Mouse (Mus musculus): ENCODE measurements around the gene Il20.

Gene Il20

DNA sequence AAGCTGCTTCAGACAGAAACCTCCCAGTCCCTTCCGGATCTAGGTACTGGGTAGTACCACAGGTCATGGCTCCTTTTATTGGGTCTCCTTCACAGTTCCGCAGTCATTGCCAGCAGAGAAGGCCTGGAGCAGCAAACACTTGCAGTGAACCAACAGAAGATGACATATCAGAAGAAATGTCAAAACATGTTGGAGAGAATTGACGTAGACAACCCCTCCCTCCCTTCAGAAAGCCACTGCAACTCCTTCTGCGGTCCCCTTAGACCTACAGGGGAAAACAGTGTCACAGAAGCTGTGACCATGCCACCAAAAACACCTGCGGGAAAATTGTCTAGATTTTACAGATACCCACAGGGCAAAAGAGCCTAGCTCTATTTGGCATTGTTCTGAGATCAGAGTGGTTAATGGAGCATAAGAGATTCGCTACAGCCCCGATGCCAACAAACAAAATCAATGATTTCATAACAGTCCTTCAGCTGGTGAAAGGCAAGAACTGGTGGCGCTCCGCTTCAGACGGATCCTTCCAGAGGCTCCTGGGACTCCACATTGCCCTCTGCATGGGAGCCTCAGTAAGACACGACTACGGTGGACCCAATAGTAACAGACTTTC is at the start of gene Il20:
Gene Il20, minus strand, starts transcription at position 51 of the 610 bp plus-strand sequence.
- DNase-seq (ENCODE audit: low read depth), result no peak

DNA sequence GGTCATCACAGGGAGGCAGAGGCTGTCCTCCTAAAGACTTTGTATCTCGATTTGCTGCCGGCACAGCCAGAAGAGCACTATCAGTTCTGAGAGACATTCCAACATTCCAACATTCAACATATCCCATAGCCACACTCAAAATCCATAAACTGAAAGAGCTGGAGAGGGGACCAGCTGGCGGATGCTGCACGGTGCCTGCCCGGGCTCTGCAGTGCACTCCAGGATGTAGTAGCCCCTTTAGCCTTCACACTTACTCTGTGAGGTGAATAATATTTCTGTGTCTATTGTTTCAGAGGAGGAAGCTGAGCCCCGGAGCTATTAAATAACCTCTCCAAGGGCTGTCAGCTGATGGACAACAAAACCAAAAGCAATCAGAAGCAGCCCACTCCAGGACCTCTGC is 35.7 kb upstream of the Il20 start:
- no peak for DNase-seq (ENCODE audit: low read depth)

DNA sequence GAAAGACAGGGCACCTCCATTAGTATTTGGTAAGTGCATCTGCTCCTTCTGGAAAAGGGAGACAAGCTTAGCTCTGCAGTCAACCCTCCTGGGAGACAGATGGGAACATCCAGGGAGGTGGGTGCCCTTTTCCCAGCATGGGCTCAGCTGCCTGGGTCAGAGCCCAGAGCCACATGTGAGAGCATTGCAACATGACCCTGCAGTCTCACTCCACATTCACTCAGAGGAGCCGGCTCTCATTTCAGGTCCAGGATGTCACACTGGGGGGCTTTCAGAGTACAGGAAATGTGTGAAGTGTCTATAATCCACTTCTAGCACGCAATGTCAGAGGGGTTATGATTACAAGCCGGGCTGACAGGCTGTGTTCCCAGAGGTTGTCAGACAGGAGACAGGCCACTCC is 30.6 kb upstream of the Il20 start:
- DNase-seq (ENCODE audit: low read depth), result no peak

DNA sequence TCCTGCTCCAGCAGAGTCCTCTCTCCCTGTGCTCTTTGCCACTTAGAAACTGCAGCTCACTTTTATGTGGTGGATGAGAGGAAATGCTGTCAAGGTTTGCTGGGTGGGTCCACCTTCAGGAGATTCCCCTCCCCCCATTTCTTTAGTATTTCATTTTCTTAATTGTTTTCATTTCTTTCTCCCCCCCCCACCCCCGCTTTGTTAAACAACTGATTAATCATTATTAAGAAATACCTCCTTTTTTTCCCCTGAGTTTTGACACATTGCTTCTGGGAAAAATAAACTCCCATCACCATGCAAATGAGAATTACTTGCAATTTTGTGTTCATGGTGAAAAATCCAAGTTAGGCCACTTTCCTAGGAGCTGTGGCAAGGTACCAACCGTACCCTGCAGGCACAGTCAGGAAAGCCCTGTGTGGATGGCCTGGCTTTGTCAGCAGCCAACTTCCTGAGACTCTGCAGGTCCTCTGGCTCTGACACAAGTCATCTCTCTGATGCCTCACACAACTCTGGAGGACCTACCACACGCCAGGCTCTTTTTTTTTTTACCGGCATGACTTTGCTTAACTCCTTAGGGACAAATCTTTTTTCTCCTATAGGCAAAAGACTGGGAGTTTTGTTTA is 28.9 kb upstream of the Il20 start, which contains the start of gene Il19:
Gene Il19, minus strand, starts transcription at position 51 of the 623 bp plus-strand sequence.
- no peak for DNase-seq (ENCODE audit: low read depth)

DNA sequence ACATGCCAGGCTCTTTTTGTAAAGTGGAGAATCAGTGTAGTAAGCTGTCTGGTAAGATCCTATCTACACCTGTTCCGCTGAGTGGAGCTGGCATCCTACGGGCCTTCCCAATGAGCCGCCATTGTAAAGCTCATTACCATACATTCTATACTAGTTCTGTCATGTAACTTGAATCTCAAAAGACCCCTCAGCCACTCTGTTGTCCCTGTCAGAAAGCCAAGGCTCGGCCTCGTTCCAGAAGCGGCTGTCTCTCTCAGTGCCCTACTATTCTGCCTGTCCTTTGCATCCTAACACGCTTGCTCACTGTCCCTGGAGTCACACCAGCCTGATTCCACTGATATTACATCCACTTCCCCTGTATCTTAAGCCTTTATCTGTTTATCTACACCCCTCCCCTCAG is 26.9 kb upstream of the Il20 start:
- DNase-seq (ENCODE audit: low read depth), result no peak

DNA sequence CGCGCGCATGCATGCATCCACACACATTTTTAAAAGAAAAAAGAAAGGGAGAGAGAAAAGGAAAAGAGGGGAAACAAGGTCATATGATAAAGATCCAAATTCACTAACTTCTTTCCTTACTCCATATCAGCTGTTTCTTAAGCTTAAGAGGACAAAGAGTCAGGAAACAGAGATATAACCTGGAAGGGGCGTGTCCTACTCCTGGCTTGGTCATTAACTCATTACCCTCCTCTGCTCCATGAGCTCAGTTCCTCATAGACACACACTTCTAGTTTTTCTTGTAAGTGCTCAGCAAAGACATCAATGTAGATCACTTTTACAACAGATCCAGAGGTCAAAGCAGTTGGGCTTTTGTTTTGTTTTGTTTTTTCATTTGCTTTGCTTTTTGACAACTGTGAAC is 25.9 kb upstream of the Il20 start:
- no peak for DNase-seq (ENCODE audit: low read depth)

DNA sequence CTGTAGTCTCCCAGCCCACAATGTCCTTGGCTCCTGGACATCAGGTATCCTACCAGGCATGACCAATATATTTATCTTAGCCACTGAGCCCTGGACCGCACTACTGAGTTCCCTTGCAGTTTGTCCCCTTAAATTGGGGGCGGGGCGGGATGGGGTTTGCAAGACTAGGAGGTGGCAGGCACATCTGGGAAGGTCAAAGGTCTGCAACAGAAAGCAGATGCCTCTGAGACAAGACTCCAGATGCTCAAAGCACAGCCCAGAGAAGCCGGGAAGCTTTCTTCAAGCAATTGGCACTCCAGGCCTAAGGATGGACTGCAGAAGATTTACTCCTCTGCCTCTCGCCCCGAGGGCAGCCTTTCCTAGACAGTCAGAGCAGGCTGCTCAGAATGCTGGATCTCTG is 25.1 kb upstream of the Il20 start:
- DNase-seq (ENCODE audit: low read depth), result no peak

DNA sequence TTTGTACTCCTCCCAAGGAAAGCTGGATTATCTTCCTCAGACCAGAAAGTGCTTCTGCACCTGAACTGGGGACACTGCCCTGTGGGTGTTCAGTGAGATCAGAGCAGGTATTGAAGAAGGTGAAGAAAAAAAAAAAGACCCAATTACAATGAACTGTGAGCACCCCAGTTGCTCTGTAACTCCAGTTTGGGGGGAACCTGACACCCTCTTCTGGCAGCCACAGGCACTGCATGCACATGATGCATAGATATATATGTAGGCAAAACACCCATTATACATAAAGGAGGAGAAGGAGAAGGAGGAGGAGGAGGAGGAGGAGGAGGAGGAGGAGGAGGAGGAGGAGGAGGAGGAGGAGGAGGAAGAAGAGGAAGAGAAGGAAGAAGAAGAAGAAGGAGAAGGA is 15.2 kb upstream of the Il20 start:
- peak; percentile 21 for DNase-seq (ENCODE audit: low read depth)

DNA sequence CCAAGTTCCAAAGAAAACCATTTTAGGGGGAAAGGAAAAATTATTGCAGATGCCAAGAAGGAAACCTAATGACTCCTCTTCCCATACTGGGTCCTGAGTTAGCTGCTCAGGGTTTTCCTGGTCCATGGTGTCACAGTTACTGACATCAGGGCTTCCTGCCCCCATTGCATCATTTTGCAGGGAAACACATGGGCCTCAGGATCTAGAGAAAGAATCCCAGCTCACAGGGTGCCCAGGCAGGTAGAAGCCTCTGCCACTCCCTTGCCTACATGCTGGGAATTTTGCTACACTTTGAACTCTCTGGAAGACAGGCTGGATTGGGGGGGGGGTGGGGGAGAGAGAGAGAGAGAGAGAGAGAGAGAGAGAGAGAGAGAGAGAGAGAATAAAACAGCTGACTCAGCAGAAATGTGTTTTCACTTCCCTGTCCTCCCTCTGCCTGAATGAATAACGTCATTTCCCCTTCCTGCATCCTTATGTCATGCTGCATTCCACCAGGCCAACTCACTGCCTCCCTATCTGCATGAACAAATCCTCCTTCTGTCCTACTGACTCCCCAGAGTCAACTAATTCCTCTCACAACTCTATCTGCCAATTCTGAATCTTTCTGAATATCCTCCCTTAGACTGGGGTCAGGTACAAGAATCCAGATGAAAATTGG is 7.2 kb upstream of the Il20 start:
- peak; percentile 9 for DNase-seq (ENCODE audit: low read depth)

DNA sequence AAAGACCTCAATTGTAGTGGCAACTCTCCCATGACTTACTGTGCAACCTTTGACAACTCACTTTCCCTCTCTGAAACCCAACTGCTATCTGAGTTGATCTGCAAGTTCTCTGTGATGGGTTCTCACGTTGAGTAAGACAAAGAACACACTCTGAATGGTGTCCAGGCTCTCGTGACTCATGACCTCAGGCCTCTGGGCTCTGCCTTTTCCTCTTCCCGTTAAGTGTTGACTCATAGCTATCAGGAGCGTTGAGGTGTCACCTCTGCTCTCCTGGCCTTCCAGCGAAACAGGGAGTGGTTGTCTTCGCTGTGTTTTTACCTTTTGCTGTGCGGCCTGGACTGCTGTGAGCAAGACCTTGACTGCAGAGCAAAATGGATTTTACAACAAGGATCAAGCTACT is 8.7 kb downstream of the Il20 start:
- DNase-seq (ENCODE audit: low read depth), result peak; percentile 69

DNA sequence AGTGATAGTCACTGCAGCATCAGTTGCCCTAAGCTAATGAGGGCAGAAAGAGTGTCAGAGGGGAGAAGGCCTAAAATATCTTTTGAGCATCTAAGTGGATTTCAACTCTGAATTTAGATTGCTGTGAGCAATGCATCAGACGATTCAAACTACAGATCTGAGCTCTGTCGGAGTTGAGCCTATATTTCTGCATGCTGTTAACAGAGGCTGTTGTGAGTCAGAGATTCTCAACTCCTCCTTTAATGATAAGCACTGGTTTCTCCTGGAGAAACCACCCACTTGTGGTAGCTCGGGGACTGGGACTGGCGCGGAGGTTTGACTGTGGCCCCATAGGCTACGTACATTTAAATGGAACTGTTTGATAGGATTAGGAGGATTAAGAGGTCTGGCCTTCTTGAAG is 16.8 kb downstream of the Il20 start:
- no peak for DNase-seq (ENCODE audit: low read depth)

DNA sequence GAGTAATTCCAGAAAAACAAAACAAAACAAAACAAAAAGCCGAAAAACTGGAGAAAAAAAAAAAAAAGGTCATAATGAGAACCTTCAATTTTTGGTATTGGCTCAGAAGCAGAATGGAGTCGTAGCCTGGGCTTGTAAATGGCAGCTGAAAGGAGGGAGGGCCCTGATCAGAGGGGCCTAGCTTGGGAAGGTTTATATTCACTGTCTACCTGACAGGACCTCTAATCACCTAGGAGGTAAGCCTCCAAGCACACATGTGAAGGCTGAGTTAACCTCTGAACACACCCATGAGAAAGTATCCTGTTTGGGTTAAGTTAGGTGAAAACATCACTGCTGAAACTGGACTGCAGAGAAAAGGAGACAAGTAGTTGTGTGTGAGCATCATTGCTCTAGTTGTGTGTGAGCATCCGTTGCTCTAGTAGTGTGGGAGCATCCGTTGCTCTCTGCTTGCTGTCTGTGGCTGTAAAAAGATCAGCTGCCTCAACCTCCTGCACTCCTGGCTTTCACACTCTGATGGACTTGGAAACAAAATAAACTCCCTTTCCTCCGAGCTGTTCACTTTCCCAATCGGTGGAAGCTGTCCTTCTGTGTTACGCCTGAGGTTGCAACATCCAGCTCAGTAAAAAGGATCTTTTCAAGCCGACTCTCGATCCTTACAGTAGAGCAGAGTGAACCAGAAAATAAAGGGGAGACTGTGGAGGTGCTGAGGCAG is 17.8 kb downstream of the Il20 start:
- no peak for DNase-seq (ENCODE audit: low read depth)

DNA sequence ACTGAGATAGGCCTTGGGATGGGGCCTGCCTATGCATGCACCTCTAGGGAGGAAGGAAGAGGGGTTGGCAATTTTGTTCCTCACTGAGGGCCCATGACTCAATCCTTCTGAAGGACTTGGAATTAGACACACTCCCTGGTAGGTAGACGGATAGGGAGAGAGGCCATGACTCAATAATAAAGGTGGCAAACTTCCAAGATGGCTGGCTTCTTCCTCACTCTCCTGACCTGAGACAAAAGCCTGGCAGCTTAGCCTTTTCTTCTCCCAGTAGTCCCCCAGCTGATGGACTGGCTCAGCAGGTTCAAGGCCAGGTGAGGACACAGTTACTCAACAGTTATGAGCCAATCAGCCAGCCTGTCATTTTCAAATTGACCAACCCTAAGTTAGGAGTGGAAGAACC is 18.8 kb downstream of the Il20 start:
- DNase-seq (ENCODE audit: low read depth), result no peak

DNA sequence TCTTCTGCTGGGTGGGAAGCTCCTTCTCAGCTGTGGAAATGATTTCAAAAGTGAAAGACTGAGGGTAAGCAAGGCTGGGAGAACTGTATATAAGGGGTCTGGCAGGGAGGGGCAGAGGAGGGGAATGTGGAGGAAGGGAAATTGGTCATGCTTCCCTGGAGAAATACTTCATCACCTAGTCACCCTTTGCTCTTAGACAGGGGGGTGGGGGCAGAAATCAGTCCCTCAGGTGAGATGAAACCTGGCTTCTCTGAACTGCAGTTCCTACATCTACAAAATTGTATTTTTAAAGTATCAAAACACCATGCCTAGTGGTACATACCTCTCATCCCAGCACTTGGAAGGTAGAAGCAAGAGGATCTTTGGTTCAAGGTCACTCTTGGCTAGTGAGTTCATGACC is 23.9 kb downstream of the Il20 start, which contains the start of gene Il24:
Gene Il24, minus strand, starts transcription at position 101 of the 400 bp plus-strand sequence.
- no peak for DNase-seq (ENCODE audit: low read depth)

DNA sequence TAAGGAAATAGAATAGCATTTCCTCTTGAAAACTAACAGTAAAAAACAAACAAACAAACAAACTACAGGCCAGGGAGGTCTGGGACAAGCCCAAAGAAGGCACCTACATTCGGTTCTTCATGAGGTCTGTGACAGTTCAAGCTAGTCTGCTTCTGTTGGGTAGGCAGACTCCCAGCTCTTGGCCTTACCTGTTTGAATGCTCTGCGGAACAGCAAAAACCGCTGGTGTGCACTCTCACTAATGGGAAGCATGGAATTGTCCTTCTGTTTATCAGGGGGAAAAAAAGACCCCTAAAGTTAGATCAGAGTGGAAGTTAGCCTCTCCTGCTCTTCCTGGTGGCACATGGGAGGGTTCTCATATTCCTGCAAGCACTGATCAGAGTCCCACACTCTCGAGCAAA is 28.1 kb downstream of the Il20 start:
- DNase-seq (ENCODE audit: low read depth), result no peak

DNA sequence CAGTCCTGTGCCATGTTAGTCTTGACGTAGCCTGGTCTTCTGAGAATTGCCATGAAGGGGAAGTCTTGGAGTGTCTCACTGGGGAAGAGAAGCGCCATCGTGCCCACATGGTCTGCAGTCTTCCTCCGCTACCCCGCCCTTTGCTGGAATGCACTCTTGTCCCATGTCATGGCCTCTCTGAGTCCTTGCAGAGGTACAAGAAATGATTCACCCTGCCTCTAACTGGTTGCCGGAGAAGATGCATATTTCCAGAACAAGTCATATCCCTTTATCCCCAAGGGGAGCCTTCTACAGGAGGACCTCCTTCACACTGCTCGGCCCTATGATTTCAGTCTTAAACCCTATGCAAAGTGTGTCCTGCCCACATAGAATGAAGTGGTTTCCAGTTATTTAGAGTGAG is 31.3 kb downstream of the Il20 start:
- DNase-seq (ENCODE audit: low read depth), result no peak

DNA sequence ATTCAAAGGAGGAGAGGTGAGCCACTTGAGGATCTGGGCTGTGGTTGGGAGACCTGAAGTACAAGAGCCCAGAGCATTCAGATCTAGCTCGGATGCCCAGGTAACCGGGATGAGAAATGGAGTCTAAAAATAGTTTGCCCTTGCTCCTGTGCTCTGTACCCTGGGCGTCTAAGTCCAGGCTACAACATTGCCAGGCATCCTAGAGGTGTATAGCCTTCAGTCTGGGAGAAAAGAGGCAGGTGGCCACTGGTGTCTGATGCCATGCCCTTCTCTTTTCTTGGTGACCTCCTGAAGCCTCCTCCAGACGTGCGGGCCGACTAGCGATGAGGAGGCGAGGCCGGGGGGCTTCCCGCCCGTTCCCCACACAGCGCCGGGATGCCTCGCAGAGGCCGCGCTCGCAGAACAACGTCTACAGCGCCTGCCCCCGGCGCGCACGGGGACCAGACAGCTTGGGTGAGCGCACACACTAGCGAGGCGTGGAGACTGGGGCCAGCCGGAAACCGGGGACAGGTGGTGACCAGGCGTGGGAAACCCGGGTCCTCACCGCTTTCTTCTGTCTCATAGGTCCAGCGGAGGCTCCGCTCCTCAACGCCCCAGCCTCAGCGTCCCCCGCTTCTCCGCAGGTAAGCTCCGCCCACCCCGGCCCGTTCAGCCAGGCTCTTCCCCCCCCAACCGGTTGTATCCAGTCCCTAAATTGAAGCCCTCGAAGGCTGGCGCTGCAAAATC is 33.2 kb downstream of the Il20 start:
- no peak for DNase-seq (ENCODE audit: low read depth)

DNA sequence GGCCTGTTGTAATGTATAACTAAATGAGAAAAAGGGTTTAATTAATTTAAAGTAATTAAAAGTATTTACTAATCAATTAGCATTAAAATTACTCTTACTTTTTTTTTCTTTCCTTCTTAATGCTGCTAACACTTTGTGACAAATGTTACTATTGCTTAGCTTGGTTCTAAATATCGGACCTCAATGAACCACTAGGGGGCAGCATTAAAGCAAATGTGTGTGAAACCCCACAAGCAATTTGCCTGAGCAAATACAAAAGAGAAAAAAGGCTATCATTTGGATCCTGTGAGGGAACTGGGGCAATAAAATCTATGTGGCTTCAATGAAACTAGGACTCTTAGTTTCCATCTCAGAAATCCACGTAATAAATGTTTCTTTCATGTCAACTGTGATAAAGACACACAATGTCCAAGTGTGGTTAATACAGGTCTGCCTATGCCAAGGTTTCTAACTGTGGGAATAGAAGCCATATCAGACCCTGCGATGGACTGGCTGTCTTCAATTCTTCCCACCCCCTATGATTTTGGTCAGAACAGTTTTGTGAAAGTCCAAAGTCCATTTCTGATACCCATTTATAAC is 34.2 kb downstream of the Il20 start:
- peak; percentile 75 for DNase-seq (ENCODE audit: low read depth)

DNA sequence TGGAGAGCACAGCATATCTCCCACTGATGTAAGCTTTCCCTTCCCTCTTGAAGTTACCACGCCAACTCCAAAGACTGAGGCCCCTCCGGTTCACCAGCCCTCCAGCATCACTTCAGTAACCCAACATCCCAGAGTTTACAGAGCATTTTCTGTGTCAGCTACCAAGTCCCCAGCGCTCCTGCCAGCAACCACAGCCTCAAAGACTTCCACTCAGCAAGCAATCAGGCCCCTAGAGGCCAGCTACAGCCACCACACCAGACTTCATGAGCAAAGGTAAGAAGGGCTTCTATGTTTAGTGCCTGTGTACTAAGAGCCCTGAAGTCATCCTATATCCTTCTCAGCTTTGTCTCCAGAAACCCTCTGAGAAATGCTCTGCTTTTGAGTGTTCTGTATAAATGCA is 35.3 kb downstream of the Il20 start:
- DNase-seq (ENCODE audit: low read depth), result peak; percentile 40

DNA sequence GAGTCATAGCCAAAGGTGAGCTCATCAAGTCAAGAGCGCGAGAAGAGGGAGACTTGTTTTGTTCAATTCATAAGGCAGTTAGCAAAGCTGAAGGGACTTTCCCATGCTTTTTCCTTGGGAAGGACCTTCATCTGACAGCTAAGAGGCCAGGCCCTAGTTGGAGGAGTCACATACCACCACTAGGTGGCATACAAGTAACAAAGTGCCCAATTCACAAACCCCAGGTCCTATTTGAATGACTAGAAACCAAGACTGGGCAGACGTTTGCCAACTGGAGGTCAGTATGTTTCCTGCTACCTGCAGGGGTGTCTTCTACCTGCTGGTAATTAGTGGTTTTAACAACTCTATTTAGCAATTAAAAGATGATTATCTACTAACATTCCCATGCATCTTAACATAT is 36.1 kb downstream of the Il20 start:
- DNase-seq (ENCODE audit: low read depth), result peak; percentile 62

DNA sequence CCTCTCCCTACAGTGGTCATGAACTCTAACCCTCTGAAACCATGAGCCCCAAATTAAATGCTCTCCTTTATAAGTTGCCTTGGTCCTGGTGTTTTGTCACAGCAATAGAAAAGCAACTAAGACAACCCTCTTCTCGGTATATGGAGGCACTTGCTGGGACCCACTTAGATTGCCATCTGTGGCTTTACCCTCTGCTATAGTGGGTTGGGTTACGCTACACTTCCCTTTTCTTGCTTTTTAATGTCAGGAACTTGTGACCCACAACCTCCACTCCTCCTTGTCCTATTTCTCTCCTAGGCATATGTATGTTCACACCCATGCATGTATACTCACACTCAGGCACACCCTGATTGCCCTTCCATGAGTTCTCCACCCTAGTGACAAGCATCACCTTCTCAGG is 38.3 kb downstream of the Il20 start:
- peak; percentile 36 for DNase-seq (ENCODE audit: low read depth)

All from 416B (cell line).